Mouse (Mus musculus): ENCODE results near the gene Olfr608.

DNA sequence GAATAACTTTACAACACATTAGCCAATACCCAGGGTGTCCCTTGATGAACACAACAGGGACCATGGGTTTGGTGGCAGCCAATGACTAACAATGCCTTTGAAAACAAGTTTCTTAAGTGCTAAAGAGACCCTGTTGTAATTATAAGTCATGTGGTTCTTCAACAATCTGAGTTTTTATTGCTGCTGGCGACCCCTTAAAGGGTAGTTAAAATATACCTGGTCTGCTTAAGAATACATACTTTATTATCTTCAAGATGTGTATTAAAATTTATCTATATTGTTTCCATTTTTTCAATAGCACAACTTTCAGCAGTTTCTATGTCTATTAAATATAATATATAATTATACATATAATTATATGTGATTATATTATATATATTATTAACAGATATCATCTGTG is 28.3 kb downstream of the Olfr608 start, which contains the start of gene Olfr609:
- TF ChIP-seq CTCF (IDR thresholded peaks at IDR 0.05; ENCODE audit: control insufficient read depth, insufficient read depth, insufficient replicate concordance, low read depth, low read length) (no peak), POLR2A (IDR thresholded peaks at IDR 0.05; ENCODE audit: control insufficient read depth, low read depth, low read length) (no peak)
